Mouse (Mus musculus) forebrain, embryonic 11.5 days (tissue): ENCODE measurements around the gene Zfp174. TPM values are rescaled to one million over a fixed set of nuclear protein-coding genes. Genes with fewer than 3 reads are reported as not detected.
"Not testable (repeated sequence)": the region's sequence is repeated elsewhere in the genome, so short reads cannot be mapped to it uniquely, and the experiment has no call there.

Source experiments
- ATAC-seq: fragments of 200-750 bp; cut with Nextera tagmentation; replicated peaks from 2 replicates; pipeline ENCODE4 v1.8.0; 2017; ENCODE audit warnings: moderate TSS enrichment; ENCODE audit not compliant: low FRiP score
- DNase-seq: peaks from one replicate; pipeline ENCODE4 v3.0.0-alpha.2; 2017; ENCODE audit warnings: low spot score
- H3K27ac ChIP-seq: fragments of 300-500 bp; sonication (generic); 2 replicates; pipeline ENCODE4 v1.5.1; 2014; ENCODE audit warnings: low read depth, low read length
- H3K27me3 ChIP-seq: fragments of 300-500 bp; sonication (generic); 2 replicates; pipeline ENCODE4 v1.6.1; 2014; ENCODE audit warnings: mild to moderate bottlenecking, low read length, mixed read lengths; ENCODE audit not compliant: control insufficient read depth, insufficient read depth
- H3K36me3 ChIP-seq: fragments of 300-500 bp; sonication (generic); 2 replicates; pipeline ENCODE4 v1.6.1; 2014; ENCODE audit warnings: mild to moderate bottlenecking, low read length, moderate library complexity, mixed read lengths; ENCODE audit not compliant: control insufficient read depth, insufficient read depth
- H3K4me1 ChIP-seq: fragments of 300-500 bp; sonication (generic); replicated peaks from 2 replicates; pipeline ENCODE4 v1.6.1; 2014; ENCODE audit warnings: low read length, mixed read lengths; ENCODE audit not compliant: control insufficient read depth, insufficient read depth
- H3K4me2 ChIP-seq: fragments of 300-500 bp; sonication (generic); 2 replicates; pipeline ENCODE4 v1.6.1; 2014; ENCODE audit warnings: low read depth, mild to moderate bottlenecking, low read length, moderate library complexity, mixed read lengths; ENCODE audit not compliant: severe bottlenecking
- H3K4me3 ChIP-seq: fragments of 300-500 bp; sonication (generic); 2 replicates; pipeline ENCODE4 v1.5.1; 2014; ENCODE audit warnings: low read depth, low read length
- H3K9ac ChIP-seq: fragments of 300-500 bp; sonication (generic); 2 replicates; pipeline ENCODE4 v1.6.1; 2014; ENCODE audit warnings: low read length
- H3K9me3 ChIP-seq: fragments of 300-500 bp; sonication (generic); 2 replicates; pipeline ENCODE4 v1.6.1; 2016; ENCODE audit warnings: low read length, mixed read lengths; ENCODE audit not compliant: control insufficient read depth
- WGBS: fragments of 180-500 bp; shearing (Covaris S2); extraction: QIAGEN DNeasy Blood & Tissue Kit; methylation state at CpG from one replicate; pipeline ENCODE4 v1.1.7; 2014; 5-methylcytosine and 5-hydroxymethylcytosine counted together
- polyA plus RNA-seq: library from polyadenylated mRNA; unstranded; fragments of >200 nt; fragmentation: Nextera tagmentation; extraction: Ambion mirVana; gene quantifications from 2 replicates; pipeline ENCODE4 v1.2.1, GENCODE M21; 2014

The Zfp174 gene
- polyA plus RNA-seq, 1 experiment from 2014 or later: 1.2 TPM

DNA sequence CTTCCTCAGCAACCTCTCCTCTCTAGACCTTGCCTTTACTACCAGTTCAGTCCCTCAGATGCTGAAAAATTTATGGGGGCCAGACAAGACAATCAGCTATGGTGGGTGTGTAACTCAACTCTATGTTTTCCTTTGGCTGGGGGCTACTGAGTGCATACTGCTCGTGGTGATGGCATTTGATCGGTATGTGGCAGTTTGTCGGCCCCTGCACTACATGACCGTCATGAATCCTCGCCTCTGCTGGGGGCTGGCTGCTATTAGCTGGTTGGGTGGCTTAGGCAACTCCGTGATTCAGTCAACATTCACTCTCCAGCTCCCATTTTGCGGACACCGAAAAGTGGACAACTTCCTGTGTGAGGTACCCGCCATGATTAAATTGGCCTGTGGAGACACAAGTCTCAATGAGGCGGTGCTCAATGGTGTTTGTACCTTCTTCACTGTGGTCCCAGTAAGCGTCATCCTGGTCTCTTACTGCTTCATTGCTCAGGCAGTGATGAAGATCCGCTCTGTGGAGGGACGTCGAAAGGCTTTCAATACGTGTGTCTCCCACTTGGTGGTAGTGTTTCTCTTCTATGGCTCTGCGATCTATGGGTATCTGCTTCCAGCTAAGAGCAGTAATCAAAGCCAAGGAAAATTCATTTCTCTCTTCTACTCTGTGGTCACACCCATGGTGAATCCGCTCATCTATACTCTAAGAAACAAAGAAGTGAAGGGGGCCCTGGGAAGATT, 7.7 kb upstream of the Zfp174 start:
- Histone ChIP-seq H3K4me3 (no peak overlapping the region), H3K27me3 (no peaks in the 10 kb centered on the region), H3K4me2 (no peak overlapping the region), H3K4me1 (no peaks in the 10 kb centered on the region), H3K27ac (no peak overlapping the region), H3K36me3 (no peaks in the 10 kb centered on the region), H3K9me3 (no peaks in the 10 kb centered on the region), H3K9ac (no peak overlapping the region)
- DNase-seq (no peak), ATAC-seq (no peak)
- WGBS: 59% methylated on average over 17 of the region's 17 CpGs

DNA sequence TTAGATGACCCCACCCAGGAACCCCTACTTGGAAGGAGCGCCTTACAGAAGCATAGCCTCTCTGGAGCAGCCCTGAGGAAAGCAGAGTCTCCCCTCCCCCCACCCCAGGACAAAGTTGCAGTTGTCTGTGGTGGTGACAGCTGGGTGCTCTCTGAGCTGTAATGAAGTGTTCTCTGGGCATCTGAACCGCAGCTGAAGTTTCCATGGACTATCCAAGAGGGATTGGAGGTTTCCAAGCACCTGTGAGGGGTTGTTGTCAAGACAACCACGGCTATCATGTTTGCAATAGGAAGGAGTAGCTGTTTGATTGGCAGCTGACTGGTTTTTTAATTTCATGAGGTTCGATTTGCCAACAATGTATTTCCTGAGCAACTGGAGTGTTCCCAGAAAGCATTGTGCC, 4.1 kb upstream of the Zfp174 start:
- H3K27ac ChIP-seq: no peak overlapping the region
- no peaks in the 10 kb centered on the region for H3K36me3 ChIP-seq
- H3K27me3 ChIP-seq: peaks cover 2% of the 10 kb centered on the region; the same call in 1 of the 2 replicates
- no peak overlapping the region for H3K4me2 ChIP-seq
- DNase-seq: no peak
- 41% methylated on average over 4 of the region's 4 CpGs for WGBS
- no peak for ATAC-seq
- no peaks in the 10 kb centered on the region for H3K9me3 ChIP-seq
- H3K9ac ChIP-seq: no peak overlapping the region
- 0 out of 2 replicates have a peak, but pooled peaks cover 2% of the 10 kb centered on the region for H3K4me1 ChIP-seq
- H3K4me3 ChIP-seq: no peak overlapping the region

DNA sequence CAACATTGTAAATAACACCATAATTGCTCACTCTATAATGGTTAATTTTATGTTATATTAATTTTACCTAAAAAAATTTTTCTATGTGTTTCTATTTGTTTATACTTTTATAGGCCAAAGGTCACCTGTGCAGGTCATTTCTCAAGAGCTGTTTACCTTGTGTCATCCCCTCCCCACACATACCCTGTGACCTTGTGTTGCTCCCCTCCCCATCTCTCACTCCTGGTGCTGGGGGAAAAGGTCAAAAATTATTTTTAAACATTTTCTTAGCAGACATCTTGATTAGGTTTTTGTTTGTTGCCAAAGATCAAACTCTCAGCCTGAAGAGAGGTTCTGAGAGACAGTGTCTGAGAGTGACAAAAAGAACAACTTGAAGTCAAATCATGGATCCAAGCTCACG, 3.3 kb upstream of the Zfp174 start:
- no peaks in the 10 kb centered on the region for H3K36me3 ChIP-seq
- 74% methylated on average over 1 of the region's 1 CpGs for WGBS
- H3K27ac ChIP-seq: no peak overlapping the region
- no peaks in the 10 kb centered on the region for H3K9me3 ChIP-seq
- no peak overlapping the region for H3K4me3 ChIP-seq
- no peak overlapping the region for H3K9ac ChIP-seq
- no peak overlapping the region for H3K4me2 ChIP-seq
- 0 out of 2 replicates have a peak, but pooled peaks cover 2% of the 10 kb centered on the region for H3K4me1 ChIP-seq
- DNase-seq (no peak), ATAC-seq (no peak)
- H3K27me3 ChIP-seq: peaks cover 2% of the 10 kb centered on the region; the same call in 1 of the 2 replicates

DNA sequence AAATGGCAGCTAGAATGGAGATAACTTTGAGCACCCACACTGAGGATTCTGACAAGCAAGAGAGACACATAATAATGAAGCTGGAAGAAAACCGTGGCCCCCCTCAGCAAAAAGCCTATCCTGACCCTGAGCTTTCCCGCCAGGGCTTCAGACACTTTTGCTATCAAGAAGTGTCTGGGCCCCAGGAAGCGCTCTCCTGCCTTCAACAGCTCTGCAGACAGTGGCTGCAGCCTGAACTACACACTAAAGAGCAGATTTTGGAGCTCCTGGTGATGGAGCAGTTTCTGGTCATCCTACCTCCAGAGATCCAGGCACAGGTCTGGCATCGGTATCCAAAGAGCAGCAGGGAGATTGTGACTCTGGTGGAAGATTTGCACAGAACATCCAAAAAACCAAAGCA, 803 bp downstream of the Zfp174 start:
- no peak overlapping the region; the same call in 1 of the 2 replicates for H3K4me3 ChIP-seq
- no peaks in the 10 kb centered on the region for H3K9me3 ChIP-seq
- peaks cover 2% of the 10 kb centered on the region; the same call in 1 of the 2 replicates for H3K27me3 ChIP-seq
- no peak for DNase-seq
- ATAC-seq: no peak
- 0 out of 2 replicates have a peak, but pooled peaks cover 2% of the 10 kb centered on the region for H3K4me1 ChIP-seq
- peak overlapping the region; percentile 66; the same call in 1 of the 2 replicates for H3K9ac ChIP-seq
- H3K27ac ChIP-seq: no peak overlapping the region
- H3K4me2 ChIP-seq: peak overlapping the region; percentile 66
- no peaks in the 10 kb centered on the region for H3K36me3 ChIP-seq
- 68% methylated on average over 4 of the region's 4 CpGs for WGBS

DNA sequence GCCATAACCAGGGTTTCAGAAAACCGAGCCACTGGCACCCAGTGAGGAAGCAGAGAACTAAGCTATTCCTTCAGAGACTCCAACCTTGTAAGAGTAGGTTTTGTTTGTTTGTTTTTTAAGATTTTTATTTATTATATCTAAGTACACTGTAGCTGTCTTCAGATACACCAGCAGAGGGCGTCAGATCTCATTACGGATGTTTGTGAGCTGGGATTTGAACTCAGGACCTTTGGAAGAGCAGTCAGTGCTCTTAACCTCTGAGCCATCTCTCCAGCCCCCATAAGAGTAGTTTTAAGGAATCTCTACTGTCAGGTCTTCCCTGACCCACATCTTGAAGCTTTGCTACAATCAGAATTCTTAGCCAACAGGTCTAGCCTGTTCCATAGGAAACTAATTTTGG, 1.3 kb downstream of the Zfp174 start:
- no peaks in the 10 kb centered on the region for H3K9me3 ChIP-seq
- 0 out of 2 replicates have a peak, but pooled peaks cover 2% of the 10 kb centered on the region for H3K4me1 ChIP-seq
- H3K4me3 ChIP-seq: no peak overlapping the region
- H3K9ac ChIP-seq: no peak overlapping the region
- peaks cover 2% of the 10 kb centered on the region; the same call in 1 of the 2 replicates for H3K27me3 ChIP-seq
- no peak for DNase-seq
- WGBS: 80% methylated on average over 3 of the region's 3 CpGs
- no peak overlapping the region for H3K4me2 ChIP-seq
- no peak for ATAC-seq
- no peaks in the 10 kb centered on the region for H3K36me3 ChIP-seq
- H3K27ac ChIP-seq: no peak overlapping the region

DNA sequence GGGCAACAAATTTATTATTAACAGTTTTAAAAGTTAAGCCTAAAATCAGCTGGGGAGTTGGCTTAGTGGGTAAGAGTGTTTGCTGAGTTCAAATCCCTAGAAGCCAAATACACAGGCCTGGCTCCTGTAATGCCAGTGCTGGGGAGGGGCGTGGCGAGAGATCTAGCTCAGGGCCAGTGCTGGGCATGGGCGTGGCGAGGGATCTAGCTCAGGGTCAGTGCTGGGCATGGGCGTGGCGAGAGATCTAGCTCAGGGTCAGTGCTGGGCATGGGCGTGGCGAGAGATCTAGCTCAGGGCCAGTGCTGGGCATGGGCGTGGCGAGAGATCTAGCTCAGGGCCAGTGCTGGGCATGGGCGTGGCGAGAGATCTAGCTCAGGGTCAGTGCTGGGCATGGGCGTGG, 4.2 kb downstream of the Zfp174 start:
- H3K27me3 ChIP-seq, H3K4me2 ChIP-seq, H3K4me1 ChIP-seq, H3K36me3 ChIP-seq, H3K9ac ChIP-seq, H3K27ac ChIP-seq, H3K9me3 ChIP-seq, ATAC-seq, H3K4me3 ChIP-seq, DNase-seq: not testable (repeated sequence)
- WGBS: 88% methylated on average over 12 of the region's 13 CpGs

DNA sequence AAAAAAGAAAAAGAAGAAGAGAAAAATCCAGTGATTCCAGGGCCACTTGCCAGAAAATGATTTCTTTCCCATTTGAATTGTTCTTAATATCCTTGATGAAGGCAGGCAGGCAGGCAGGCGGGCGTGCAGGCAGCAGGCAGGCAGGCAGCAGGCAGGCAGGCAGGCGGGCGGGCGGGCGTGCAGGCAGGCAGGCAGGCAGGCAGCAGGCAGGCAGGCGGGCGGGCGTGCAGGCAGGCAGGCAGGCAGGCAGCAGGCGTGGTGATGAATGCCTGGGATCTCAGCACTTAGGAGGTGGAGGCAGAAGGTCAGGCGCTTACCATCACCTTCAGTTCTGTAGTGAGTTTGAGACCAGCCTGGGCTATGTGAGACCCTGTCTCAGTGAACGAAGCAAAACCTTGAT, 5.5 kb downstream of the Zfp174 start:
- H3K4me1 ChIP-seq: 0 out of 2 replicates have a peak, but pooled peaks cover under 1% of the 10 kb centered on the region
- WGBS: 37% methylated on average over 12 of the region's 12 CpGs
- peak; percentile 62 for DNase-seq

DNA sequence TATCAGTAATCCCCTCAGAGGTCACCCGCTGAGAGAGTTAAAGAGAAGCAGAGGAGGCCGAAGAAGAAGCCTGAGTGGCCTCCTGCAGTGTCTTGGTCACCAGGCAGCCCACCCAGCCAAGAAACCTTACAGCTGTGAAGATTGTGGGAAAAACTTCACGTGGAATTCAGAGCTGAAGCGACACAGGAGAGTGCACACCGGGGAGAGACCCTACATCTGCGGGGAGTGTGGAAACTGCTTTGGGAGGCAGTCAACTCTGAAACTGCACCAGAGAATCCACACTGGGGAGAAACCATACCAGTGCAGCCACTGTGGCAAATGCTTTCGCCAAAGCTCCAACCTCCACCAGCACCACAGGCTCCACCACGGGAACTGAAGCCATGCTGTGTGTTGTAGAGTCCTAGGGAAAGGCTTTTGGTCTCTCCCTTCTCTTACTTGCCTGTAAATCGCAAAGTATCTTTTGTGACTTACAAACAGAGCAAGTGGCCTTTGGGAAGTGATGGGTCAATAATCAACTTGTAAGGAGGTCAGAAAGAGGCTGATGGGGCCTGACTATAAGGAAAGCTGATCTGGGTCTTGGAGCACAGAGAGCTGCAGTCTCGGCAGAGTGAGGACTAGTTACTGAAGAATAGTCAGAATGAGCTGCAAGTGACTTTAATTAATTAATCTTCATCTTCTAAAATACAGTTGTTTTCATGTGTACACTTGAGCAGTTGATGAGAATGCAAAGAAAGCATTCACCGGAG, 7.5 kb downstream of the Zfp174 start:
- Histone ChIP-seq H3K36me3 (no peaks in the 10 kb centered on the region), H3K27me3 (no peaks in the 10 kb centered on the region), H3K27ac (no peak overlapping the region), H3K4me1 (no peaks in the 10 kb centered on the region), H3K4me2 (no peak overlapping the region), H3K4me3 (no peak overlapping the region), H3K9me3 (no peaks in the 10 kb centered on the region), H3K9ac (no peak overlapping the region)
- DNase-seq (no peak), ATAC-seq (no peak)
- 53% methylated on average over 11 of the region's 11 CpGs for WGBS

More for the DNA sequence above, 5.5 kb downstream of the Zfp174 start:
- Histone ChIP-seq H3K27ac (no peak overlapping the region), H3K36me3 (no peaks in the 10 kb centered on the region), H3K4me2 (no peak overlapping the region), H3K9ac (no peak overlapping the region), H3K9me3 (no peaks in the 10 kb centered on the region), H3K4me3 (no peak overlapping the region), H3K27me3 (peaks cover 2% of the 10 kb centered on the region; the same call in 1 of the 2 replicates)
- no peak; the same call in 1 of the 2 replicates for ATAC-seq
